Mouse (Mus musculus): ENCODE data around the gene Ccz1. TPM values are rescaled to one million over a fixed set of nuclear protein-coding genes. Genes with fewer than 3 reads are reported as not detected.

Ccz1 gene
- total RNA-seq, 2 experiments from 2014 or later: 54.1 to 62.9 TPM

DNA sequence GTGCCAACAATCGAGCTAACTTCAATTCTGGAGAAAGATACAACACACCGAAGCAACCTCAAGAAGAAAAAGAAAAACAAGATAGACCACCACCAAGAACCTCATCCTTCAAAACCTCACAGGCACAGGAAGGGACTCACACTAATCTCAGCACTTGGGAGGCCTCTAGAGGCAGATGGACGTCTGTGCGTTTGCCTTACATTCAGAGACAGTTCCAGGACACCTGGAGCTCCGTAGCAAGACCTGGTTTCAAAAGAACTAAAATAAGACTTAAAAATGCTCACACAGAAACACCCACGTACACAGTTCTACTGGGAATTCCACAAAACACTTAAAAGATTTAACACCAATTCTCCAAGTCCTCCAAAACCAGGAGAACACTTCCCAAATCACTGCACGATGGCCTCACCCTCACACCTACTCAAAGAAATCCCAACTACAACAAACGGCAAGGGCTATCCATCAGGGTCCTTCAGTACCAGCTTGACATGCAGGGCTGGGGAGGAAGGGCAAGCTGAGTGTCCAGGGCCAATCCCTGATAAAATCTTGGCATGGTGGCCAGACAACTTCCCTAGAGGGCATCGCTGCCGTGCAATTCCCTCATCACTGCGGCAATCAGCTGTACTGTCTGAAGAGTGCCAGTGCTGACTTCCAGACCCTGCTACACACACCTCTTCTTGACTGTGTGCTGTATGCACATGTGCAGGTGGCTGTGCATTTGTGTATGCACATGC, 19.9 kb downstream of the Ccz1 start:
- DNase-seq: peak; percentile 33 to 53

DNA sequence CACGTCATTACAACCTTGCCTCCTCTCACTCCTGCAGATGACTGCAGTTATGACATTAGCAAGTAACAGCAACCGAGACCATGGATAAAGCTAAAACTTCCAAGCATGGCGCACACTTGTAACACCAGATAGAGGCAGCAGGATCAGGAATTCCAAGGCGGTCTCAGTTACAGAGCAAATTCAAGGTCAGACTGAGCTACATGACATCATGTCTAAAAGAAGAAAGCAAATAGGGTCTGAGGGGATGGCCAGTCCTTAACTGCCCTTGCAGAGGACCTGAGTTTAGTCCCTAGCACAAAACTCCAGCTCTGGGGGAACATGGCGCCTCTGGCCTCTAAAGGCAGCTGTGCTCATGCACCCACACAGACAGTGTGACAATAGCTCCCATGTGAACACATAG, 20.8 kb downstream of the Ccz1 start:
- DNase-seq: no peak

DNA sequence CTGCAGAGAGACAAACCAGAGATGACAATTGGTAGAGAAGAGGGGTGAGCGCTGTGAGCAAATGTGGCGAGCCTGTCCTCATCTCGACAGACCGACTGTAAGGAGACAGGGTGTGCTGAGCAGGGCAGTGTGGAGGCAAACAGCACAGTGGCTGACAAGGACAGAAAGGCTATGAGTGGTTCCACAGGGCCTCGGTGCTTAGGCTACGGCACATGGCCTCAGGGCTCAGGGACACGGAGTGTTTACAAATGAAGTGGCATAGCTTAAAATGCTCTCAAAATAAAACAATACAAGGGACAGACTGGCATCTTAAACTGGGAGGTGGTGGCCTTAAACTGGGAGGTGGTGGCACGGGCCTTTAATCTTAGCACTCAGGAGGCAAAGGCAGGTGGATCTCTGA, 21.4 kb downstream of the Ccz1 start:
- DNase-seq: peak; percentile 45 to 48

GRCm38 (mm10) chr5:143992661-143993060, 22.0 kb downstream of the Ccz1 start:
- DNase-seq: no peak

DNA sequence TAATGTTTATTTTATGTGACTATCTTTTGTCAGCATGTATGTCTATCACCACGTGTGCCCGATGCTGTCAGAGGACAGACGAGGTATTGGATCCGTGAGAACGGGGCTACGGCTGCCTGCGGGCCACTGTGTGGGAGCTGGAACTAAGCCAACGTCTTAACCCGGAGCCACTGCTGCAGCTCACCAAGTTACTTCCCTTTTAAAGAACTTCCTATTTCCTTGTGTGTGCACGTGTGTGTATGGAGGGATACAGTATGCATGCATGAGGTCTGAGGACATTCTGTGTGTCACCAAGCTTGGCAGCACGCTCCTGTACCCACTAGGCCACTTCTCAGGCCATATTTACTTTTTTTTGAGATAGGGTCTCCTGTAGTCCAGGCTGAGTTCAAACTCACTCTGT, 24.6 kb downstream of the Ccz1 start:
- no peak for DNase-seq

DNA sequence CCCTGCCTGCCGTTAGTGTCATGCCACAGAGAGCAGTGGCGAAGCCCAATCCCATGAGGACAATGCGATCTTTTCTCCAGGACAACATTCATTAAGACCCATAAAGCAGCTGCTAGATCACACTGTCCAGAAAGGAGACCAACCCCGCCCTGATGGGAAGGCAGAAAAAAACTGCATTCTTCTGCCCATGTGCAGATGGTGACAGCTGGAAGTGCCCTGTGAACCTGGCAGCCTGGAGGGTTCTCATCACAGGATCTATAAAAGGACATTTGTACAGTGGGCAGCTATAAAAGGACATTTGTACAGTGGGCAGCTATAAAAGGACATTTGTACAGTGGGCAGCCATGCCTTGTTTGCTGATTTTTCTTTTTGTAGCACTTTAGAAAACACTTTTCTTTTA, 25.6 kb downstream of the Ccz1 start:
- no peak for DNase-seq

DNA sequence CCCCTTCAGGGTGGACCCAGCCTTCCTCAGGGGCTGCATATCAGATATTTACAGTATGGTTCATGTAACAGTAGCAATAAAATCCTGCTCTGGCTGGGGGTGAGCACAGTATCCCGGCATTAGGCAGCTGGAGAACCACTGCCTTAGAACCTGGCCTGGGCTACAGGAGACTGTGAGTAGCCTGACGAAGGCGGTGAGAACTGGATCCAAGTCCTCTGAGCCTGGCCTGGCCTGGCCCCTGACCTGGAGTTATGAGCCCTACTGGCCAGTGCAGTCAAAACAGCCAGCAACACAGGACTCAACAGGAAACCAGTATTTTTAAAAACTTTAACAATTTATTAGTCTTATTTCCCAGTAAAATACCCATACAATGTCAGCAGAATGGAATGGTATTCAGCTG, 27.1 kb downstream of the Ccz1 start:
- no peak for DNase-seq

DNA sequence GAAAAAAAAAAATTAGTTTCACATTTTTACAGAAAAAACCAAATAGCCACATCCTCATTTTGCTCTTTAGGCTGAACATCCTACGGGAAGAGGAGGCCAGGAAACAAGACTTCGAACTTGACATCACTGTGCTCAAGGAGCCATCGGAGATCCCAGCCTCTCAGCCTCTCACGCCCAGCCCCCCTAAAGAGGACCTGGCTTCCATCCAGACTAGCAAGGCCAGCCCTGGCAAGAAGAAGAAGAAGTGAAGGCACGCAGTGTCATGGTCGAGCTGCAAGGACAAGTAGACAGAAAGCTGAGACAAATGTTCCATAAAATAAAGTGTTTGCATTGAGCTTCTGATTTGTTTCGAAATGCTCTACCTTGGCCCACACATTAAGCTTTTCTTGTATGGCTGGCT, 29.3 kb downstream of the Ccz1 start:
- DNase-seq: peak; percentile 79 to 83

DNA sequence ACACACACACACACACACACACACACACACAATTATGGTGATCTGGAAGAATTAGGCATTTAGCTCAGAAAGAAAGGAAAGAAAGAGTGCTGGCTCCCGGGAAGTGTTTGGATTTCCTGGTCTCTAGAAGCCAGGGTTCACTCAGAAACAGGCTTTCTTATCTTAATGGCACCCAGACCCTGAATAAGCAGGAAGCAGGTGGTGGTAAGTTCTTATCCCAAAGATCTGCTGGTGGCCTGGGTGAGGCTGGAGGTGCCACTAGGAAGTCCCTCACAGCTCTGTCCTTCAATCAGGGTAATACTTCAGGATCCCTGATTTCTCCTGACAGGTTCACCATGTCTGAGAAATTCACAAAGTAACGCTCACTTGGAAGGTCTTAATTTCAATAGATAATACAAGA, 32.3 kb downstream of the Ccz1 start:
- DNase-seq: no peak

DNA sequence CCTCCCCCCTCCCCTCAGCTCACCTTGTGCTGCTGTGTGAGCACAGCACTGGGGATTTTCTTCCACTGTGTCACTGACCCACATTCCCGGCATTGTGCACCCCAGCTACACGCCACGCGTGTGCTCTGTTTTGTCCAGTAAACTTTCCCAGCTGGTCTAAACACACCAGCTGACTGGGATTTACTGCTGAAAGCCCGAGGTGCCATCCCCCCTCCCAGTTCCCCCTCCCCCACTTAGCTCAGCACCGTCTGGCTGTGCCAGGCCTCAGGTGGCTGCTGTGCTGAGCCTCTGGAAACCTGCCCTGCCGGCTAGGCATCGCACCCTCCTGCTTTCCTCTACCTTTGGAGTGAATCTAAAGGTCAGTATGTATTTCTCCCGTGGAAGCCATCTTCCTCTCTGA, 33.8 kb downstream of the Ccz1 start:
- DNase-seq: no peak

- no peak for DNase-seq
Observed at GRCm38 (mm10) chr5:143976726-143977431, 37.8 kb downstream of the Ccz1 start.

DNA sequence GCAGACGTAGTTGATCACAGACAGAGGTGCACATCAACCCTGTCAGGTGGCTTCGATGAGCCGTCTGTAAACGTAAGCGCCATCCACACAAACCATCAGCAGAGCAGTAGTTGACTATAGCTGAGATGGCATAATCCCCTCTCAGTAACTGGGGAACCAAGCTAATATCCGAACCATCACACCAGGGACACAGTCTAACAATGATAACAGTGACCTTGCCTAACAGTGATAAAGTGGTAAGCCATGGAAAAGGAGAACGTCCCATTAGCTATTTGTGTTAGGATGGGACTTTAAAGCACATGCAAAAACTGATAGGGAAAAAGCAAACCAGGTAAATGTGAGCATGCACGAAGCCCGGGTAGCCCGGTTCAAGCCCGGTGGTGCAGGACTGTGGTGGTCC, 38.4 kb downstream of the Ccz1 start:
- no peak for DNase-seq

DNA sequence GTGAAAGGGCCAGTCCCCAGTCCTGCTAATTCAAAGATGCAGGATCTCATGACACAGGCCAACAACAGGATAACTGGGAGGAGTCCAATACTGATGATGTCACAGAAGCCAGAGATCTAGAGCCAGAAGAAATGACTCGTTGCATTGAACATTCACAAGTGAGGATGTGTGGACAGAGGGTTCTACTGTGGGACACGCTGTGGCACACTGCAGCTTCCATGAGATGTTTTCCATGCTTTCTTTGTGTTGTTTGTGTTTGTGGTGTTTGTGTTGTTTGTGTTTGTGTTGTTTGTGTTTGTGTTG, 39.1 kb downstream of the Ccz1 start:
- no peak for DNase-seq

- DNase-seq: peak; percentile 74 to 83
Observed at GRCm38 (mm10) chr5:143974931-143975630, 39.6 kb downstream of the Ccz1 start.

DNA sequence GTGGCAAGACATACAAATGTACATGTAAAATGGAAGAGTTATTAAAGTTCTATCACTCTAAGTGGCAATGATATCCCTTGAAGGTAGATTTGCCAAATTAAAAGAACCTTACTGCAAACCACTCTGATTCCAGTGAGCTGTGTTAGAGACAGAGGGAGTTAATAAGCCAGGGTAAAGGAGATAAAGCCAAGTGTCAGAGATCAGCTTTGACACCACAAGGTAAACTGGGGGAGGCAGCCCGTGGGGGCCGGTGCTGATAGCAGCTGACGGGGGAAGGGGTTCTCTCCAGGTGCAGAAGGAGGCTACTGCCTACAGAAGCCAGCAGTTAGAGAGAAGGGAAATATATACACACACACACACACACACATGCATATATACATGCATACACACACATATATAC, 42.0 kb downstream of the Ccz1 start:
- no peak for DNase-seq

- no peak for DNase-seq
Observed at GRCm38 (mm10) chr5:143966671-143967070, 48.0 kb downstream of the Ccz1 start.

- DNase-seq: peak; percentile 85 to 88
Observed at GRCm38 (mm10) chr5:143965586-143966345, 48.9 kb downstream of the Ccz1 start.

DNA sequence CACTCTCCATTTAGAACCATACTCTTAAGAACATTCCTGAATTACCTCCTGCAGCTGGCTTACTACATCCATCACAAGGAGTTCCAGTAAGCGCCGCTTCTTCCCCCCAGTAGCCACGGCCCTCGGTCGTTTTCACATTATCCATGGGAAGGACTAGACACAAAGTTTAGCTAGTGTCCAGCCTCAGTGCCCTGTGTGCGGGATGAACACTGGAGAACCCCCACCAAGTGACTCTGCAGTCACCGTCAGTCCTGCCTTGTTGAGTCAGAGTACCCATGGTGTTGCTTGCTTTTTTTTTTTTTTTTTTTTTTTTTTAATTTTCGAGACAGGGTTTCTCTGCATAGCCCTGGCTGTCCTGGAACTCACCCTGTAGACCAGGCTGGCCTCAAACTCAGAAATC, 53.5 kb downstream of the Ccz1 start:
- no peak for DNase-seq

DNA sequence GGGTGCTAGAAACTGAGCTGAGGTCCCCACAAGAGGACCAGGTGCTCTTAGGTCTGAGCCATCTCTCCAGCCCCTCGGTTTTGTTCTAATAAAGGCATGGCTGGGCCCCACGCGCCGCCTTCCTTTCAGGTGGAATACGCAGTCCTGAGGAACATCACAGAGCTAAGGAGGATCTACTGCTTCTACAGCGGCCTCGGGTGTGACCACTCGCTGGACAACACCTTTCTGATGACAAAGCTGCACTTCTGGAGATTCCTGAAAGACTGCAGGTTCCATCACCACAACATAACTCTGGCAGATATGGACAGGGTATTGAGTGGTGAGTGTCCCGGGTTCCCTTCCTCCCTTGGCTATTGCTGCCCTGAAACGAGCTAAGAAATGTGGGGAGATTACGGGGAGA, 55.1 kb downstream of the Ccz1 start:
- no peak for DNase-seq

GRCm38 (mm10) chr5:143957101-143957500, 57.6 kb downstream of the Ccz1 start:
- no peak for DNase-seq

DNA sequence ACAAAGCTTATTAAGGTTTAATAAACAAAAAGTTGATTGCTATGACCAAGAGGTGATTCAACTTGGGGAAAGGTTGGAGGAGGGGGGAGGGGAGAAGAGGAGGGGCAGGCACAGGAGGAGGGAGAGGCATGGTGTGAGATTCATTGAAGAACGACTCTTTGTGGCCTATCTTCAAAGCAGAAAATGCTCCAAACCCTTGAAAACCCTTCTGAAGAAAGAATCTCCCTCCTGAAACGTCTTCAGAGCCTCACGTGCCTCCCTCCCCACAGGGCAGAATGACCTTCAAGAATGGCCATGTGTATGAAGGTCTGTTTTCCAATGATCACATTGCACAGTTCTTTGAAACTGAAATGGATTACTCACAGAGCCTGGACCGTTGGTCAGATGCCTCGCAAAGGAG, 64.7 kb downstream of the Ccz1 start:
- peak; percentile 23 to 35 for DNase-seq

DNA sequence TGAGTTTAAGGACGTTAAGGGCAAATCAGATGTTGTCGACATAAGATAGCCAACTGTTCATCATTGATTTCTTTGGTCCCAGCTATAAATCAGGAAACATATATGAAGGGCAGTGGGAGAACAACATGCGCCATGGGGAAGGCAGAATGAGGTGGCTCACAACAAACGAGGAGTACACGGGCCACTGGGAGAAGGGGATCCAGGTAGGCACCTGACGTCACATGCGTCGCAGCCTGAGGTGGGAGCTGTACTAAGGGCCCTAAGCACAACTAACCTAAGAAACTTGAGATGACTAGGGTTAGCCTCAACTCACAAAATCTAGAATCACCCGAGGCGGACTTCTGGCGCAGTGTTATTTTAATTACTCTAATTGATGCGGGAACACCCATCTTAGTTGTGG, 66.3 kb downstream of the Ccz1 start:
- no peak for DNase-seq

All from adrenal gland, postnatal 36 days (tissue).